Mouse (Mus musculus): ENCODE results near the gene H2-Eb1. TPM values are rescaled to one million over a fixed set of nuclear protein-coding genes. Genes with fewer than 3 reads are reported as not detected.

Gene H2-Eb1
- polyA plus RNA-seq, 2 experiments from 2014 or later, result 12.7 to 77.2 TPM

DNA sequence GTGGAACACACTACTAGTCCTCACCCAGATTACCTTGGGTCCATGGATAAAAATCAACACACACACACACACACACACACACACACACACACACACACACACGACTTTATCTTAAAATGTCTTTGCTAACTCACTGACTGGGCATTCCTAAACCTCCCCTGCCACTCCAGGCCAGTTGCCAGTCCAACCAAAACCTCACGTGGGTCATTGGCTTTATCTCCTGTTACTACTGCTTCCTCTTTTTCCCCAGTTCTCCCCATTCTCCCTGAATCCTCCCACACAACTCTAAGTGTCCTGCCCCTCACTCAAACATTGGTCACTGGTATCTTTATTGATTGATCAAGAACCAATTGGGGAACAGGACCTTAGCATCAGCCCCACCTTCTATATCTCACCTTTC lies 11.6 kb downstream of the H2-Eb1 start:
- no peak for ATAC-seq

DNA sequence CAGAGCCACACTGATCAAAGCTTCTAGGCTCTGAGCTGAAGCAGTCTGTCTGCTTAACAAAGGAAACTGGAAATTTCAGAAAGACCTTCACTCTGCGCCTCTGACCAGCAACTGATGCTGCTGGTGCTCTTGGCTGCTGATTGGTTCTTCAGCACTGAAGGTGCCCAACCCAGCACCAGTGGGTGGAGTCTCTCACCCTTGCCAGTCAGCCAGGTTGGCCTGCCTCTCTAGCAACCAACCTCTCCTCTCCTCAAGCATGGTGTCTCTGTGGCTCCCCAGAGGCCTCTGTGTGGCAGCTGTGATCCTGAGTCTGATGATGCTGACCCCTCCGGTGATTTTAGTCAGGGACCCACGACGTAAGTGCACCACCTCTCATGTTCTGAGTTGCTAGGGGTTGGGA lies 19.8 kb downstream of the H2-Eb1 start, which contains the start of gene H2-Eb2:
Gene H2-Eb2 (plus strand): TSS at position 230 of the 400 bp plus-strand sequence.
- no peak for ATAC-seq

- no peak for ATAC-seq
These were observed 20.7 kb downstream of the H2-Eb1 start for GRCm38 (mm10) chr17:34326373-34326772.

DNA sequence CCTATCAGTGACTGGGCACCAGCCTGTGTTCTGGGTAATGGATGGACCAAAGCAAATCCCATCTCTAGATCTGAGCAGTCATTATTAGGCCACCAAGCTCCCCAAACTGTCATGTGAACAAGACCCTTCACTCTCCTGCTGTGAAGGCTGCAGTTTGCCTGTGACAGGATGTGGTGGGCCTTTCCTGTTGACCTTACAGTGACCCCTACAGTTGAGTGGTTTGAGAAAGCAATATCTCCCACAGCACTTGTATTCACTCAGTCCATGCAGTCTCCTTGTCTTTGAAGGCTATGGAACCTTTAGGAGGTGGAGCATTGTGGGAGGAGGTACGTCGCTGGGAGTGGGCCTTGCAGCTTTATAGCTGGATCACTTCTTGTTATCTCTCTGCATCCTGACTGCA lies 24.1 kb downstream of the H2-Eb1 start:
- ATAC-seq, result peak; percentile 94

- no peak for ATAC-seq
These were observed 25.5 kb downstream of the H2-Eb1 start for GRCm38 (mm10) chr17:34331200-34331599.

DNA sequence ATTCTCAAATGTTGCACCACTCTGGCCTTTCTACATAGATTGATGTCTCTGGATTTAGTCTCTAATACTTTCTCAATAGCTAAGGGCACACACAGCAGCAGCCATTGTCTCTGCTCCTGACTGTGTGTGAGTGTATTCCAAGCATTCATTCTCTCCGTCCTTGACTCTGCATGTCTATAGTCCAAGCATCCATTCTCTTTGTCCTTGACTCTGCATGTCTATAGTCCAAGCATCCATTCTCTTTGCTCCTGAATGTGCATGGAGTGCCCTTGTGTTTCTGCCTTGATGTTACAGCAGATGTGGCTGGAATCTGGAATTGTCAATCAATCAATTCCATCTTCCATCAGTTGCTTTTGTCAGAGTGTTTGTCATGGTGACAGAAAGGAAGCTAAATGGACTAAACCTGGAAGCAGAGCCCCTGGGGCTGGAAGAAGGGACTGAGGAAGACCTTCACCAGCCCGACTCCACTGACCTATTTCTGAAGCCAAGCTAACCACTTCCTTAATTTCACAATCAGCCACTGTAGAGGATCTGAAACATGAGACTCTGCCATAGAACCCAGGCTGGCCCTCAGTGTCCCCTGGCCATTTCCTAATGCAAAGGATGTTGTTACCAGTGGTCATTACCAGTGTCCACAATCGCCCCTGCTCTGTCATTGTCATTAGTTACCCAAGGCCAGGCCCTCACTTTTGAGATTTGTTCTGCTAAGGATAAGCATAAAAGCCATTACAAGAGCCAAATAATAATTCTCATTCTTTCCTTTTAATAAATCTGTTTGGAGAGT lies 35.1 kb downstream of the H2-Eb1 start:
- no peak for ATAC-seq

GRCm38 (mm10) chr17:34344882-34345281 lies 39.2 kb downstream of the H2-Eb1 start:
- ATAC-seq, result no peak

GRCm38 (mm10) chr17:34345486-34345885 lies 39.8 kb downstream of the H2-Eb1 start:
- ATAC-seq, result no peak

DNA sequence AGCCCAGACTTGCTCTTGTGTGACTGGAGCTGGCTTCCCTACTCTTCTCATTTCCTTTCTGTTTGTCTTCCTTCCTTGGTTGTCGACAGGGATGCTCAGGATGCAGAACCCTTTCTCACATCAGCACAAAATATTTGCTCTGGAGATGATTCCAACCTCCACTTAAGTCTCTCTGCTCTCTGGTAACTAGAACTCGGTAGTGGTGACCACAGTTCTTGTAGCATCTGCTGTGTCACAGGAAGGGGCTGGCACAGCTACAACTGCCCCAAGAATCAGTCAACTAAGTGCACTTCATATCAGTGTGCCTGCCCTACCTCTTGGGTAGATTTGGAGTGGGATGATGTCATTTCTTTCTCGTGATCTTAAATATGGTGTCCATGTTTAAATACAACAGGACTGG lies 40.4 kb downstream of the H2-Eb1 start:
- ATAC-seq, result no peak

- peak; percentile 96 for ATAC-seq
These were observed 42.1 kb downstream of the H2-Eb1 start for GRCm38 (mm10) chr17:34347606-34348308.

DNA sequence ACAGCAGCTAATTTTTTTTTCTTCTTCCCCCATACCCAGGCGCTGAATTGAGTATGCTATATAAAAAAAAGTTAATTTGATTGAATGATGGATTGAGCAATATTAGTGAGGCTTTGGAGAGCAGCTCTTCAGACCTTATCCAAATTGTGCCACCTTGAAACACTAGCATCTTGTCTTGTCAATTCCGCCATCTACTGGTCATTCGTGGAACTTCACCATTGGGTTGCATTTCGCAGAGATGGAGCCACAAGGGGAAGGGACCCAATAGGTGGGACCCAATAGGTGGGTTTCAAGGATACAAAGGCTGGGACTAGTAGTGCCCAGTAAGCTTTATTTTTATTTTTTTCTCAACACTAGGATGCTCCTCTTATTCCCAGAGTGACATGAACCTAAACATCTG lies 43.8 kb downstream of the H2-Eb1 start:
- peak; percentile 63 for ATAC-seq

DNA sequence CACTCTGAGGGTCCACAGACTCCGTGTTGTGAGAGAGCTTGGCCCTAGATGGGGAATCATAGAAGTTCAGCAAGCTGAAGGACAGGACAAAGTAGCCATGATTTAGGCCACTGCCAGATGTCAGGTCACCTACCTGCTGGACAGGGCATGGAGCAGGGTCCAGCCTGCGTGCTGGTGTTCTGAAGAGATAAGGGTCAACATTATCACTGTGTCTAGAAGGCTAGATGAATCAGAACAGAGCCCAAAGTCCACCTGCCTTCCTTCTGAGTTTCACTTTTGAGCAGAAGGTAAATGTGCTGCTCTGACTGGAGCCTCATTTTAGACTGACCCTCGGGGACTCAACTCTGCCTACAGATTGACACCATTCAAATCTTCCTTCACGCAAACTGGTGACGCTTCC lies 48.9 kb downstream of the H2-Eb1 start, which contains the start of gene Btnl2:
Gene Btnl2 (plus strand): TSS at position 284 of the 400 bp plus-strand sequence.
- no peak for ATAC-seq

DNA sequence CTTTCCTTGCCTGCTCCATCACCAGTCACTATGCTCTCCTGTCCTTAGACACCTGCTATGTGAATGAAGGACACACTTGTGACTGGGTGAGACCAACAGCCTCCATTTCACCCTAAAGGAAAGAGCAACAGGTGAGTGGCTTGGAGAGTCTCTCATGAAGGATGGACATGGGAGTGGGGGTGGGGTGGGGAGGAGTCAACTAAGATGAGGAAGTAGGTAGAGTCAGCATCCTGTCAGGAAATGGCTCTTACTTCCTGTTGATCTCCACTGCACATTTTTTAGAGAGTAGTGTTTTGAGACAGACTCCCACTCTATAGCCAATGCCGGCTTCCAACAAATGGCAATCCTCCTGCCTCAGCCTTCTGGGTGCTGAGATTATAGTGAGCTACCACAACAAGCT lies 49.3 kb downstream of the H2-Eb1 start:
- ATAC-seq, result peak; percentile 91

DNA sequence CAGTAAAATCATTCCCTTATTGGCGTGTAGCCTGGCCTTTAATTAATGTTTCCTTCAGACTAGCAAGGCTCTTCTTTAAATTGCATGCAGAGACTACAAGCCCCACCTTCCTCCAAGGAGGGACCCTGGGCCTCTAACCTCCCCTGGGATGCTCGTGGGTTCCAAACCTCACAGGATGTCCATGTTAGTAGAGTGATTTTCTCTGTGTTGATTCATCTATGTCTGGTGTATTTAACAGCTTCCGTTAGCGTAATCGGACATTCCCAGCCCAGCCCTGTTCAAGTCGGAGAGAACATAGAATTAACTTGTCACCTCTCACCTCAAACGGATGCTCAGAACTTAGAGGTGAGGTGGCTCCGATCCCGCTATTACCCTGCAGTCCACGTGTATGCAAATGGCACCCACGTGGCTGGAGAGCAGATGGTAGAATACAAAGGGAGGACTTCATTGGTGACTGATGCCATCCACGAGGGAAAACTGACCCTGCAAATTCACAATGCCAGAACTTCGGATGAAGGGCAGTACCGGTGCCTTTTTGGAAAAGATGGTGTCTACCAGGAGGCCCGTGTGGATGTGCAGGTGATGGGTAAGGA lies 57.4 kb downstream of the H2-Eb1 start:
- ATAC-seq, result no peak

- ATAC-seq, result no peak
These were observed 58.1 kb downstream of the H2-Eb1 start for GRCm38 (mm10) chr17:34363676-34364310.

- ATAC-seq, result no peak
These were observed 59.4 kb downstream of the H2-Eb1 start for GRCm38 (mm10) chr17:34365031-34365430.

Other genes starting within 250 kb of the H2-Eb1 start
- 10 to 100 TPM; 56.0 to 68.2 TPM for gene H2-Oa, start 213.5 kb upstream of the H2-Eb1 start, polyA plus RNA-seq (2017; shearing (Covaris generic))
- gene H2-DMa, start 186.3 kb upstream of the H2-Eb1 start, polyA plus RNA-seq (2017; shearing (Covaris generic)), result 100 to 1,000 TPM; 144 to 205 TPM
- gene Brd2, start 183.2 kb upstream of the H2-Eb1 start, polyA plus RNA-seq (2017; shearing (Covaris generic)), result 100 to 1,000 TPM; 108 to 154 TPM
- 10 to 100 TPM in 1 of 2 experiments, 1 to 10 TPM in 1; 3.7 to 27.1 TPM for gene H2-DMb2, start 162.6 kb upstream of the H2-Eb1 start, polyA plus RNA-seq (2017; shearing (Covaris generic))
- 1 to 10 TPM; 3.4 to 6.2 TPM for gene H2-DMb1, start 152.8 kb upstream of the H2-Eb1 start, polyA plus RNA-seq (2017; shearing (Covaris generic))
- gene Tap1, start 118.3 kb upstream of the H2-Eb1 start, polyA plus RNA-seq (2017; shearing (Covaris generic)), result 100 to 1,000 TPM; 163 to 238 TPM
- 100 to 1,000 TPM; 280 to 324 TPM for gene Psmb9, start 118.1 kb upstream of the H2-Eb1 start, polyA plus RNA-seq (2017; shearing (Covaris generic))
- 100 to 1,000 TPM; 781 to 871 TPM for gene Psmb8, start 108.1 kb upstream of the H2-Eb1 start, polyA plus RNA-seq (2017; shearing (Covaris generic))
- gene Tap2, start 102.3 kb upstream of the H2-Eb1 start, polyA plus RNA-seq (2017; shearing (Covaris generic)), result 100 to 1,000 TPM in 1 of 2 experiments, 10 to 100 TPM in 1; 78.9 to 260 TPM
- 100 to 1,000 TPM in 1 of 2 experiments, 10 to 100 TPM in 1; 81.1 to 105 TPM for gene H2-Ob, start 67.0 kb upstream of the H2-Eb1 start, polyA plus RNA-seq (2017; shearing (Covaris generic))
- gene H2-Ab1, start 48.2 kb upstream of the H2-Eb1 start, polyA plus RNA-seq (2017; shearing (Covaris generic)), result 10 to 100 TPM in 1 of 2 experiments, 1 to 10 TPM in 1; 8.9 to 77.0 TPM
- gene H2-Aa, start 18.0 kb upstream of the H2-Eb1 start, polyA plus RNA-seq (2017; shearing (Covaris generic)), result 100 to 1,000 TPM in 1 of 2 experiments, 10 to 100 TPM in 1; 11.3 to 101 TPM
- gene H2-Eb2, start 19.8 kb downstream of the H2-Eb1 start, polyA plus RNA-seq (2017; shearing (Covaris generic)), result under 1 TPM in 1 of 2 experiments, not detected in 1; 0.18 TPM
- under 1 TPM in 1 of 2 experiments, not detected in 1; 0.23 TPM for gene Btnl2, start 49.0 kb downstream of the H2-Eb1 start, polyA plus RNA-seq (2017; shearing (Covaris generic))
- not detected for gene Btnl1, start 71.3 kb downstream of the H2-Eb1 start, polyA plus RNA-seq (2017; shearing (Covaris generic))
- gene BC051142, start 93.0 kb downstream of the H2-Eb1 start, polyA plus RNA-seq (2017; shearing (Covaris generic)), result 1 to 10 TPM; 1.8 to 1.9 TPM
- gene Btnl4, start 171.5 kb downstream of the H2-Eb1 start, polyA plus RNA-seq (2017; shearing (Covaris generic)), result not detected
- gene Btnl6, start 211.5 kb downstream of the H2-Eb1 start, polyA plus RNA-seq (2017; shearing (Covaris generic)), result under 1 TPM in 1 of 2 experiments, not detected in 1; 0.76 TPM